8 mouse cellular contexts compared by ENCODE assay signal in genomic region chr5:123137044-123137909, GRCm38 (mm10). TPM values are rescaled to one million over a fixed set of nuclear protein-coding genes. Genes with fewer than 3 reads are reported as not detected.
DNase-seq lines count a peak whose midpoint lies in the region; ATAC-seq and TF ChIP-seq lines count a peak whose summit lies in the region.

No protein-coding gene starts in this region.

- no peaks in the 10 kb centered on the region for H3K9me3 ChIP-seq in intestine, embryonic 16.5 days (ENCODE audit: control insufficient read depth, low read length)
- H3K9me3 ChIP-seq in stomach, postnatal 0 days (ENCODE audit: control insufficient read depth, low read length) = no peaks in the 10 kb centered on the region

- H3K9ac ChIP-seq in intestine, embryonic 16.5 days (ENCODE audit: low read depth, low read length) = peak overlapping the region; percentile 97
- H3K9ac ChIP-seq in liver, adult 2 months (ENCODE audit: low read depth, low read length) = peak overlapping the region; percentile 79
- peak overlapping the region; percentile 99 for H3K9ac ChIP-seq in stomach, postnatal 0 days (ENCODE audit: low read length)

- H3K27me3 ChIP-seq in intestine, embryonic 16.5 days (replicated peaks; ENCODE audit: control insufficient read depth, insufficient read depth, low read length) = no peaks in the 10 kb centered on the region
- no peaks in the 10 kb centered on the region for H3K27me3 ChIP-seq in liver, adult 2 months (ENCODE audit: control insufficient read depth, insufficient read depth, low read length)
- no peaks in the 10 kb centered on the region for H3K27me3 ChIP-seq in stomach, postnatal 0 days (ENCODE audit: control insufficient read depth, insufficient read depth, low read length)

- H3K4me1 ChIP-seq in intestine, embryonic 16.5 days (ENCODE audit: control insufficient read depth, insufficient read depth, low read length) = peaks cover 54% of the 10 kb centered on the region
- H3K4me1 ChIP-seq in liver, adult 2 months (ENCODE audit: control insufficient read depth, insufficient read depth, low read length) = peaks cover 21% of the 10 kb centered on the region
- H3K4me1 ChIP-seq in stomach, postnatal 0 days (replicated peaks; ENCODE audit: control insufficient read depth, insufficient read depth) = peaks cover 21% of the 10 kb centered on the region

- H3K4me2 ChIP-seq in intestine, embryonic 16.5 days (ENCODE audit: low read depth, low read length) = peak overlapping the region; percentile 96
- H3K4me2 ChIP-seq in stomach, postnatal 0 days (replicated peaks; ENCODE audit: low read depth) = peak overlapping the region; percentile 100

- peak; percentile 90 for TF ChIP-seq EP300 in stomach, postnatal 0 days (optimal IDR thresholded peaks at IDR 0.05)

- intact Hi-C loops in gastrocnemius, postnatal 36 days (cut with DNase I) = loop anchor here (5.0 kb wide), 1 partner anchor 120 kb away; the partner anchor contains the start of gene Orai1

- 3% methylated on average over 20 of the region's 20 CpGs for WGBS in intestine, embryonic 16.5 days
- WGBS in liver, adult 2 months = 2% methylated on average over 20 of the region's 20 CpGs
- WGBS in stomach, postnatal 0 days = 3% methylated on average over 20 of the region's 20 CpGs

- peak; percentile 19 for ATAC-seq in intestine, embryonic 16.5 days
- peak; percentile 42 for ATAC-seq in stomach, postnatal 0 days (ENCODE audit: low FRiP score, low TSS enrichment)

- DNase-seq in cerebellum, adult 11 months = peak; percentile 67
- DNase-seq in cerebellum, adult 9-10 months = no peak
- peak; percentile 83 for DNase-seq in embryo, embryonic 10.5 days (ENCODE audit: low spot score)
- DNase-seq in gastrocnemius, postnatal 36 days = peak; percentile 88 to 89
- peak; percentile 83 for DNase-seq in liver, adult 2 months (ENCODE audit: extremely low read depth, low read depth, low spot score)
- peak; percentile 61 for DNase-seq in naive thymus-derived CD4-positive, alpha-beta T cell, adult 2 months (ENCODE audit: low read depth)
- peak; percentile 97 for DNase-seq in stomach, postnatal 0 days (ENCODE audit: low spot score)

- no peak for TF ChIP-seq CTCF in liver, adult 2 months (IDR thresholded peaks at IDR 0.05; ENCODE audit: low read depth, low read length)
- no peak for TF ChIP-seq CTCF in stomach, postnatal 0 days (IDR thresholded peaks at IDR 0.05; ENCODE audit: low read depth)

- 0 out of 2 replicates have a peak, but pooled peaks cover 2% of the 10 kb centered on the region for H3K79me2 ChIP-seq in liver, adult 2 months (ENCODE audit: control insufficient read depth, insufficient read depth, low read length)

- TF ChIP-seq POLR2A in liver, adult 2 months (IDR thresholded peaks at IDR 0.05; ENCODE audit: extremely low read depth, insufficient read depth, low read length) = no peak

- H3K4me3 ChIP-seq in intestine, embryonic 16.5 days (ENCODE audit: low read length) = peak overlapping the region; percentile 62
- H3K4me3 ChIP-seq in liver, adult 2 months (ENCODE audit: insufficient read depth, low read depth, low read length) = peak overlapping the region; percentile 71
- H3K4me3 ChIP-seq in stomach, postnatal 0 days (ENCODE audit: low read depth, low read length) = peak overlapping the region; percentile 92

- H3K27ac ChIP-seq in intestine, embryonic 16.5 days (ENCODE audit: low read length) = peak overlapping the region; percentile 100
- H3K27ac ChIP-seq in liver, adult 2 months (replicated peaks; ENCODE audit: insufficient read depth, low read depth, low read length) = peak overlapping the region; percentile 98
- peak overlapping the region; percentile 100 for H3K27ac ChIP-seq in stomach, postnatal 0 days (replicated peaks)

- H3K36me3 ChIP-seq in intestine, embryonic 16.5 days (ENCODE audit: control insufficient read depth, insufficient read depth, low read length) = no peaks in the 10 kb centered on the region
- peaks cover 6% of the 10 kb centered on the region; the same call in 1 of the 2 replicates for H3K36me3 ChIP-seq in liver, adult 2 months (ENCODE audit: control insufficient read depth, insufficient read depth, low read length)
- H3K36me3 ChIP-seq in stomach, postnatal 0 days (ENCODE audit: control insufficient read depth, insufficient read depth, low read length) = no peaks in the 10 kb centered on the region

RNA-seq across cellular contexts. Expression of gene Setd1b, which starts 4.7 kb away (rescaled TPM):
- total RNA-seq in gastrocnemius, postnatal 36 days (2021) = 10 to 100 TPM in 1 of 2 experiments, 1 to 10 TPM in 1; 7.7 to 13.0 TPM
- polyA plus RNA-seq in intestine, embryonic 16.5 days (2015; fragmentation: Nextera tagmentation; extraction: Ambion mirVana) = 6.6 and 6.9 TPM in 2 replicates
- 1.8 and 3.8 TPM in 2 replicates for total RNA-seq in liver, adult 2 months (2014; rRNA removed)
- 6.0 and 7.2 TPM in 2 replicates for polyA plus RNA-seq in liver, adult 2 months (2012; rRNA removed)
- 4.5 and 4.7 TPM in 2 replicates for polyA plus RNA-seq in stomach, postnatal 0 days (2015; fragmentation: Nextera tagmentation; extraction: Ambion mirVana)

RNA-seq across cellular contexts. Expression of gene Rhof, which starts 4.8 kb away (rescaled TPM):
- under 1 TPM; 0.15 to 0.38 TPM for total RNA-seq in gastrocnemius, postnatal 36 days (2021)
- 2.5 and 2.8 TPM in 2 replicates for polyA plus RNA-seq in intestine, embryonic 16.5 days (2015; fragmentation: Nextera tagmentation; extraction: Ambion mirVana)
- 0.09 and 0.87 TPM in 2 replicates for total RNA-seq in liver, adult 2 months (2014; rRNA removed)
- polyA plus RNA-seq in liver, adult 2 months (2012; rRNA removed) = 0.61 and 0.86 TPM in 2 replicates
- polyA plus RNA-seq in stomach, postnatal 0 days (2015; fragmentation: Nextera tagmentation; extraction: Ambion mirVana) = 18.6 and 22.3 TPM in 2 replicates

RNA-seq across cellular contexts. Expression of gene Psmd9, which starts 31.9 kb away (rescaled TPM):
- total RNA-seq in gastrocnemius, postnatal 36 days (2021) = 10 to 100 TPM; 13.0 to 15.7 TPM
- 64.3 and 66.3 TPM in 2 replicates for polyA plus RNA-seq in intestine, embryonic 16.5 days (2015; fragmentation: Nextera tagmentation; extraction: Ambion mirVana)
- total RNA-seq in liver, adult 2 months (2014; rRNA removed) = 29.8 and 39.8 TPM in 2 replicates
- polyA plus RNA-seq in liver, adult 2 months (2012; rRNA removed) = 26.4 and 28.5 TPM in 2 replicates
- 48.6 and 51.4 TPM in 2 replicates for polyA plus RNA-seq in stomach, postnatal 0 days (2015; fragmentation: Nextera tagmentation; extraction: Ambion mirVana)

RNA-seq across cellular contexts. Expression of gene Hpd, which starts 45.2 kb away (rescaled TPM):
- under 1 TPM in 1 of 2 experiments, not detected in 1; 0.79 TPM for total RNA-seq in gastrocnemius, postnatal 36 days (2021)
- polyA plus RNA-seq in intestine, embryonic 16.5 days (2015; fragmentation: Nextera tagmentation; extraction: Ambion mirVana) = 9.0 and 9.9 TPM in 2 replicates
- total RNA-seq in liver, adult 2 months (2014; rRNA removed) = 3,614 and 3,656 TPM in 2 replicates
- polyA plus RNA-seq in liver, adult 2 months (2012; rRNA removed) = 3,813 and 5,374 TPM in 2 replicates
- 0.69 and 0.99 TPM in 2 replicates for polyA plus RNA-seq in stomach, postnatal 0 days (2015; fragmentation: Nextera tagmentation; extraction: Ambion mirVana)
